Mouse (Mus musculus): ENCODE measurements around the gene Usp20.
"Not testable (repeated sequence)": the region's sequence is repeated elsewhere in the genome, so short reads cannot be mapped to it uniquely, and the experiment has no call there.

Gene Usp20

DNA sequence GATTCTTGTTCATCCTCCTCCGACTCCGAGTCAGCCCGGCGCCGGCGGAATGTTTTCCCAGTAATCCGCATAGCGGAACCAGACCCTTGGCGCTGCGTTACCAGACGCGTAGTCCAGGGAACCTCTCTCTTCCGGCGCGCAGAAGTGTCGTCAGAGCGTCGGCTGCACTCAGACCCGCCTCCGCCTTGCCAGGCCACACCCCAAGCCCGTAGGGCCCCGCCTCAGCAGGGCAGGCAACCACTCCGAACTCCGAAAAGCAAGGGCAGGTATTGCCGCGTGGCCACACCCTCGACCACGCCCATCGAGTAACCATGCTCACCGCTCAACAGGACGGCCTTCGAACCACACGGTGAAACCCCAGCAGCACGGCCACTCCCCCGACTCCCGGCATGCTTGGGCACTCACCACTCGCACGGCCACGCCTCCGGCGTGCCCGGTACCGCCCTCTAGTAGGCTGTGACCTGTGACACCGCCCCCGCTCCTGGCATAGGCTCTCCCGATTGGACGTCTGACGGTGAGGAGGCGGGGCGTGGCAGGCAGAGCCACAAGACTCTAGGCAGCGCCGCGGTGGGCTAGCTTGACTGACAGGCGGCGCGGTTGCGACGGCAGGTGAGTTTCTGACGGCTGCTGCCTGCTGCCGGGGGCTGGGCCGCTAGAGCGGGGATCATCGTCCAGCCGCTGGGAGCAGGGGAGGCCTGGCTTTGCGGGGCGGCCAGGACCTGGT is at the start of gene Usp20, which contains the start of gene BC005624:
Usp20 (plus strand) TSS at position 490 of the 724 bp plus-strand sequence.
BC005624 (minus strand) TSS at position 412 of the 724 bp plus-strand sequence.
- DNase-seq (ENCODE audit: extremely low read depth, insufficient read length, low spot score), result peak; percentile 100

DNA sequence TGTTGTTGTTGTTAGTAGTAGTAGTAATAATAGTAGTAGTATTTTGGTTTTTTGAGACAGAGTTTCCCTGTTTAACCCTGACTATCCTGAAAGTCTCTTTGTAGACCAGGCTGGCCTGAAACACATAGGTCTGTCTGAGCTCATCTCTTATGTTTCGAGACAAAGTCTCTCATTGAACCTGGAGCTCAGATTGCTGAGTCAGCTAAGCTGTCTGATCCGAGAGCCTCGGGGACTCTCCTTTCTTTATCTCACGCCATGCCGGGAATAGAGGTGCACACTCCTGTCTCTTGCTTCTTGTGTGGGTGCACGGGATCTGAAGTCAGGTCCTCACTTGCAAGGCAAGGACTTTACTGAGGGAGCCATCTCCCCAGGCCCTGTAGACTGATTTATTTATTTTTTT is 49.0 kb upstream of the Usp20 start:
- DNase-seq (ENCODE audit: extremely low read depth, insufficient read length, low spot score), result no peak

DNA sequence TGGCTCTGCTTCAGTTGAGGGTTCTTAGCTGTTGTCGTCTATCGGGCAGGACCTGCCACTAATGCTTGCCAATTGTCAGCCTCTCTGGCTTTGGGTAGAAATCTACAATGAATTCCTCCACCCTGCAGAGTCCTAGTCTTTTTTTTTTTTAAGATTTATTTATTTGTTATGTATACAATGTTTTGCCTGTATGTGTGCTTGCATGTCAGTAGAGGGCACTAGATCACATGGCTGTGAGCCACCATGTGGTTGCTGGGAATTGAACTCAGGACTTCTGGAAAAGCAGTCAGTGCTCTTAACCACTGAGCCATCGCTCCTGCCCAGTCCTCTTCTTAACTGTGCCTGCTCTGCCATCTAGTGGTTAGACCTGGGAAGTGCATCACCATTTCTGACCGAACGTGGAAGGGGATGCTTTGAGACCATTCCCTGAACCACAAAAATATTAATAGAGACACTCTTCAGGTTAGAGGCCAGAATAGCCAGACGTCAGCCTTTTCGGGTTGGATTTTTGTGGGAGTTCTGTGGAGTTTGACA is 48.1 kb upstream of the Usp20 start:
- peak; percentile 61 for DNase-seq (ENCODE audit: extremely low read depth, insufficient read length, low spot score)

DNA sequence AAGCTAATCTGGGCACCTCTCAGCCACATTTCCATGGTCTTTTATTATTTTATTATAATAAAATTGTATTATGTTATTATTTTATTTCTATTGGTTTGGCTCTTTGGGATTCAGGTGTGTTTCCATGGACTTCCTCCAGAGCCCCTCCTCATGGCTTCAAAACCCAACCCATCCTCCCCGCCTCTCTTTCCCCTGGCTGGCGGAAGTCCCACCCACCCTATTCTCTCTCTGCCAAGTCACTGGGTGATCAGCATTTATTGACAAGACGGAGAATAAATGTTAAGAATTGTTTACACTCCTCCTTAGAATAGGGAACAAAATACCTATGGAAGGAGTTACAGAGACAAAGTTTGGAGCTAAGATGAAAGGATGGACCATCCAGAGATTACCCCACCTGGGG is 45.3 kb upstream of the Usp20 start:
- no peak for DNase-seq (ENCODE audit: extremely low read depth, insufficient read length, low spot score)

DNA sequence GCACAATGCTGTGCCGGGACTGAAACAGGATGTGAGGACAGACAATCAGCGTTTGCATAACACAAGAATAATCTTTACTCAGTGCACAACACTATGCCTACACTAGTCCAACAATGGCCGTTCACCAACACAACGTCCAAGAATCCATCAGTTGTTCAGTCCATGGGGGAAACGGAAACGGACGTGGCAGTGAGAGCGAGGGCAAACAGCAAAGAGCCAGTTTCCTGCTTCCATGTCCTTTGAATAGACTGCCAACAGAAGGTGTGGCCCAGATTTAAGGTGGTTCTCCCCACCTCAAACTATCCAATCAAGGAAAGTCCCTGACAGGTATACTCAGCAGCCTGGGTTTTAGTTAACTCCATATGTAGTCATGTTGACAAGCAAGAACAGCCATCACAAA is 44.3 kb upstream of the Usp20 start:
- no peak for DNase-seq (ENCODE audit: extremely low read depth, insufficient read length, low spot score)

DNA sequence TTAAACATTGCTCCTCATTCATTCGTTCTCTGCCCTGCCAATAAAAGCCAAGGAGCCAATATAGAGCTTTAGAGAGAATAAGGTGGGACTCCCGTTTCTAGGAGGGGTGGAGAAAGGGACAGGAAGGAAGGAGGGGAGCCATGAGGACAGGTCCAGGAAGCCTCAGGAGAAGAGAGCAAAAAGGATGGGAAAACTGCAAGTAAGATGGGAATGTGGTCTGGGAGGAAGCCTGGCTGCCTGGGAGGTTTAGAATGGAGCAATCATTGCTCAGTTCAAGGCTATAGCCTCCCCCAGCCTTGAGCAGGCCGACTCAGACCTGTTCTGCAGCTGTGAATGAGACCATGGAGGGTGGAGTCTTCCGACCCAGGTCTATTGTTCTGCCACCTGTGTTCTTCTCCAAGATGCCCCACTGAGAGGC is 43.5 kb upstream of the Usp20 start:
- DNase-seq (ENCODE audit: extremely low read depth, insufficient read length, low spot score), result no peak

DNA sequence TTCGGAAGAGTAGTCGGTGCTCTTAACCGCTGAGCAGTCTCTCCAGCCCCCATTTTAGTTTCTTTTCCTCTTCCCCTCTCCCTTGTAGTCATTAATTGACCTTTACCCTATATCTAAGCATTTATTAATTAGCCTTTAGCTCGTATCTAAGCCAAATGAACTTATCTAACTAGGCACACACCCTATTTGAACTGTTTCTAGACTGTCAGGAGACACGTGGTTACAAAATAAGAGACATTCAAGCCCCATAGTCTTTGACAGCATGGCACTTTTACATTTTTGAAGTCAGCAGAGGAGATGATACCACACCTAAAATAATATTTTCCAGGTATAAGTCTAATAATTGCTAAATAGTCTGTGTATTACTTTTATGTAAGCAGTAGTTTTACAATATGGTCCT is 40.5 kb upstream of the Usp20 start:
- no peak for DNase-seq (ENCODE audit: extremely low read depth, insufficient read length, low spot score)

DNA sequence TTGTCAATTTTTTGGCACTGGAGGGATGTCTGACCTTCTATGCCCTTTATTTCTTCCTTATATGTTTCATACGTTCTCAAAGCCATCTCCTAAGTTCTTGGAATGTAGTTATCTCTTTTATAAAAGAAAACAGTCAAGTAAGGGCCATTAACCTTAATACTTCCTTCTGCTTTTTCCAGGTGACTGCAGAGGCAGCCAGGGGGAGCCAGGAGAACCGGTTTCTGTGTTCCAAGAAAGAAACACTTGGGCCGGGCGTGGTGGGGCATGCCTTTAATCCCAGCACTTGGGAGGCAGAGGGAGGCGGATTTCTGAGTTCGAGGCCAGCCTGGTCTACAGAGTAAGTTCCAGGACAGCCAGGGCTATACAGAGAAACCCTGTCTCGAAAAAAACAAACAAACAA is 40.0 kb upstream of the Usp20 start:
- not testable (repeated sequence) for DNase-seq (ENCODE audit: extremely low read depth, insufficient read length, low spot score)

DNA sequence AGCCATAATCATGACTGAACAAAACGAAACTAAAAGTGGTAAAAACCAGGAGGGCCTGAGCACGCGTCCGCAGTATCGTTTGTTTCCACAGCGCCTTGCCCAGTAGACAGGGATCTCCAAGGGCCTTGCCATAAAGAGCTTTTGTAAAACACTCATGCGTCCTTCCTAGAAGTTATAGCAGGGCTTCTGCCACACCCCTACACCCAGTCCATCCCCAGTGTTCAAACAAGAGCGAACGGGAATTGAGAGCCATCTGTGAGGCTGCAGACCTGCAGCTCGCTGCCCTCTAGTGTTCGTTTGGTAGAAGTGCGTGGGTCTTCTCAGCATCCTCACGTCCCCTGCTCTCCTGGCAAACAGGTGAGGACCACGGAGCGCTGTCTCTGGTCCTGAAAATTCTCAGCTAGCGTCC is 39.5 kb upstream of the Usp20 start:
- DNase-seq (ENCODE audit: extremely low read depth, insufficient read length, low spot score), result peak; percentile 69

DNA sequence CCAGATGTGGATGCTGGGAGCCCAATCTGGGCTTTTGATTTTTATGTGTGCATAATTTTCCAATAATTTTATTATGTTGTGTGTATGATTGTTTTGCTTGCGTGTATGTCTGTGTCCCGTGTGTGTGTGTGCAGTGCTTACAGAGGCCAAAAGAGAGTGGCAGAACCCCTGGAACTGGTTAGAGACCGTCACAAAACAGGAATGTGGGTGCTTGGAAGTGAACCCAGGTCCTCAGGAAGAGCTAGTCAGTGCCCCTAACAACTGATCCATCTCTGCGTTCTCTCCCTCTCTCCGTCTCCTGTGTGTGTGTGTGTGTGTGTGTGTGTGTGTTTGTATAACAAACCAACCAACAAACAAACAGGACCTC is 29.6 kb upstream of the Usp20 start:
- no peak for DNase-seq (ENCODE audit: extremely low read depth, insufficient read length, low spot score)

DNA sequence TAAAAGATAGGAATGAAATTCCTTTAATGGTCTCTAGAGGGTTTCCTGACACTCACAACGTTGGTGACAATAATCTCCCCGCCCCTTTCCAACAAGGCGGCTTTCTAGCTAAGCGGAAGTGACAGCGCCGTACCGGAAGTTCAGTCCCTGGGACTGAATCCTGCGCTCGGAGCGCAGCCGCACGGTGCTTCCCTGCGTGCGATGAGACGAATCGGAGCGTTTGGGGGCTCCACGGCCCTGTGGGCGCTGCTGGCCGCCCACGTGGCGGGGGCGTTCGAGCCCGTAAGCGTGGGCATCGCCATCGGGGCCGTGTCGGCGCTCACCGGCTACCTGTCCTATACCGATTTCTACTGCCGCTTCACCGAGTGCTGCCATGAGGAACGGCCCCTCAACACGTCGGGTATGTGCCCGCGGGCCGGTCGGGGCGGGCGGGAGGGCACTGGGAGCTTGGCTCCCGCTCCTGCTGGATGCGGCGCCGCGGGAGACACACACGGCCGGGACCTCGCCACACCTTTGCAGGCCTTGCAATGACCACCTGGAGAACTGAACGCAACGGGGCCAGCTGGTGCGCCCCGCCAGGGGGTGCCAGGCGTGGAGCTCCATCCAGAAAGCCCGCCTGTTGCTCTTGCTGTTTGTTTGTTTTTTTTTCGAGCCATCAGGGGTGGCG is 29.1 kb upstream of the Usp20 start, which contains the start of gene Tor1b:
Tor1b (plus strand) TSS at position 136 of the 667 bp plus-strand sequence.
- DNase-seq (ENCODE audit: extremely low read depth, insufficient read length, low spot score), result peak; percentile 84

DNA sequence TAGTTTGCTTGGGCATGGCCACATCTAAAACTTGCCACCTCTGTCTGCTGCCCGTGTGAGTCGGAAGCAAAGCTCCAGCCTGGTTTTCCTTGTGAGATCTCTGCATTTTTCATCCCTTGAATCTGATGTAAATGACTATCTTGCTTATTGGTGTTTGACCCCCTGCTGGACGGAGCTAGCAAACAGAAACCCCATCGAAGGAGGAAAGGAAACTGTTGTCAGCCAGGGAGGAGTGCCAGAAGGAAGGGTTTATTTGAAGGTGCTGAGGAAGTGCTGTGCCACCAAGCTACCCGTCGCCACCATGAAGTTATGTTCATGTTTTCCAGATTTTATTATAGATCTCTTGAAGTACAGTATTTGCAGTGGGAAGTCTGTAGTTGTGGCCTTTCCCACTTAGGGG is 27.3 kb upstream of the Usp20 start:
- DNase-seq (ENCODE audit: extremely low read depth, insufficient read length, low spot score), result no peak

DNA sequence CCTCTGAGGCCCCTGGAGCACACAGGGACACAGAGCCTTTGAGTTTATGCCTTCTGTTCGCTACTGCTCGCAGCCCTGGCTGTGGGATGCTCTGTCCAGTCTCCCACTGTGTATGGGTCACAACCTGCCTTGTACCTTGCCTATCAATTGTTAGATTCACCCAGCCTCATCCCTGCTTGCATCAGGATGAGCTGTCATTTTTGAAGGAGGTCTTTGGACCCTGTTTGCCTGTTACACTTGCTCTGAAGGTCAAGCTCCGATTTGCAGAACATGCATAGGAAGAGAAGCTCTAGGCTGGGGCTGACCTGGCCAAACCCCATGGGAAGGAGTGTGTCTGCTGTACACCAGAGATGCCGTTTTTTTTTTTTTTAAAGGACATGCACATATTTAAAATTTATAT is 24.6 kb upstream of the Usp20 start:
- no peak for DNase-seq (ENCODE audit: extremely low read depth, insufficient read length, low spot score)

DNA sequence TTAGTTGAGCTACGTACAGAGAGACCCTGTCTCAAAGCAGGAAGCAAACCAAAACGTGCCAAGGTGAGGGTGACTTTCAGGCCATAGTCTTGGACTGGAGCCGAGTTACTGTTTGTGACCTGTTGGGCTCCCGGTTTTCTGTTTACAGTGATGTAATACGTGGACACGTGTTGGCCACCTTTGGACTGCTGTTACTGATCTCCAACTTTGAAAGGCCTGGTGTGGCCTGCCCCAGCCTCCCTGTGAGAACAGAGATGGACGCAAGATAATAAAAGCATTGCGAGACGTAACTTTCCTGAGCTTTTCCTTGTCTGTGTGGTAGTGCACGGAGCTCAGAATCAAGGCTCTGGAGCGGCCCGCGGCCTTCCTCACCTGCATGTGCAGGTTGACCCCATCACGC is 23.4 kb upstream of the Usp20 start:
- no peak for DNase-seq (ENCODE audit: extremely low read depth, insufficient read length, low spot score)

DNA sequence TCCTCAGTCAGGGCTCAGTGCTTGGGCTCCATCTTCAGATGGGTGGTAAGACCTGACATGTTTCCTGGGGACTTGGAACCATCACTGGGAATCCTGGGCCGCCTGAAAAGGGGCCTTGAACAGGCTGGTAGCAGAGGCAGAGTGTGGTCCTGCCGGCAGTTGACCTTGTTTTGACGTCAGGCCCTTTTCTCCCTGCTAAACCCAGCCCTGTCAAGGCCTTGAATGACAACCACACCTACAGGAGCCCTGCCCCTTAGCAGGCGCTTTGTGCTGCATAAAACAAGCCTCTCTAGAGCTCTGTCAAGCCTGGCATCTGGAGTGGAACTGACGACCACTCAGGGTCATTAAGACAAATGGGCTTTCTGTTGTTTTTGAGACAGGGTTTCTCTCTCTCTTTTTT is 22.2 kb upstream of the Usp20 start:
- DNase-seq (ENCODE audit: extremely low read depth, insufficient read length, low spot score), result no peak

DNA sequence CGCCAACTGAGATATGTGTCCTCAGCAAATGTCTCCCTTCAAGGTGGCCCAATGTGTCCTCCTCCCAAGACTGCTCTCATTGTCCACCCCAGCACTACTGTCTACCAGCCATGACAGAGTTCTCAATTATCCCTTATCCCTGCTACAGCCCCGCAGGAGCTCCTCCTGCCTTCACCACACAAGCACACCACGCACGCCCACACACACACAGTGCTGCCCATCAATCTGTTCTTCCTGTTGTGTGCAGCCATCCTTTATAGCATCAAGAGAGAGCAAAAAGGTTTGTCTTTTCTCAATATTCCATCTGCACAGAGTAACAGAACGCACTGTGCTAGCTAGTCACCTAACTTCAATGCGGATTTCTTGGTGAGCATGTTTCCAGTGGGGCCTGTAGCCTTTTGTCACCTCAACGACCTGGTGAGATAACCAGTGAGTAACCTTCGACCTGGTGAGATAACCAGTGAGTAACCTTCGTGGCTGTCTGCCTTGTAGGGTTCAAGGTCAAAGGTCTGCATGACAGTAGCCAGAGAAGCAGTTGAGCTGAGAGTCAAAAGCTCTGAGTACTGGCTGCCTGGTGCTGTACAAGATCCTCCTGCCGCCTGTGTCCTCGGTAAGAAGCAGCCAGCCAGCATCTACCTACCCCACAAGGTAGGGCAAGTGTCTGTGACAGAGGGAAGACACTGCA is 19.4 kb upstream of the Usp20 start:
- no peak for DNase-seq (ENCODE audit: extremely low read depth, insufficient read length, low spot score)

DNA sequence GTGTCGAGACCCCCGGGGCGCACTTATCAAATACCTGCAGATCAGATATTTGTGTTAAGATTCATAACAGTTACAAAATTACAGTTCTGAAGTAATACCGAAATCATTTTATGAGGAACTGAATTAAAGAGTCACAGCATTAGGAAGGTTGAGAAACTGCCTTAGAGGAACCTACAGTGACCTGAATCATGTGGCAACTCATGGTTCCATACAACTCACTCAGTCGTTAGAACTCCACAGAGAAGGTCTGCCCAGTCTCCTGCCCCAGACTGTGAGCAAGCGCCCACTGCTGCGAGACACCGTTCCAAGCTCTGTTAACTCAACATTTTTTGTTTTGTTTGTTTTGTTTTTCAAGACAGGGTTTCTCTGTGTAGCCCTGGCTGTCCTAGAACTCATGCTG is 16.5 kb upstream of the Usp20 start:
- DNase-seq (ENCODE audit: extremely low read depth, insufficient read length, low spot score), result no peak

DNA sequence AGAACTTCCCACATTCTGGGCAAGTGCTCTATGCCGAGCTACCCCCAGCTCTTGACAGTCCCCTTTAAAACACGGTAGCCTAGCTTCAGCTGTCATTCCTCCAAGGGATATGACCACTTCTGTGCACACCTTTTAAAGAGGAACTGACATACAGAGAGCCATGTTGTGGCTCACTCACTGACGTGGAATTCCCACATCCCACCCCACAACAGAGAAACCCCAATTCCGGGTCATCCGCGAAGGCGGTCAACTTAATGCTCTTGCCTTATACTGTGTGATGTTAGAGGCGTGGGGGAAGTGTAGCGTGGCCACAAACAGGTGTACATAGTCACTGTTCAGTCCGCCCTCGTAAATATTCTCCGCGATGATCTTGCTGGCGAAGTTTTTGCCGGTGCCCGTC is 15.3 kb upstream of the Usp20 start:
- no peak for DNase-seq (ENCODE audit: extremely low read depth, insufficient read length, low spot score)

DNA sequence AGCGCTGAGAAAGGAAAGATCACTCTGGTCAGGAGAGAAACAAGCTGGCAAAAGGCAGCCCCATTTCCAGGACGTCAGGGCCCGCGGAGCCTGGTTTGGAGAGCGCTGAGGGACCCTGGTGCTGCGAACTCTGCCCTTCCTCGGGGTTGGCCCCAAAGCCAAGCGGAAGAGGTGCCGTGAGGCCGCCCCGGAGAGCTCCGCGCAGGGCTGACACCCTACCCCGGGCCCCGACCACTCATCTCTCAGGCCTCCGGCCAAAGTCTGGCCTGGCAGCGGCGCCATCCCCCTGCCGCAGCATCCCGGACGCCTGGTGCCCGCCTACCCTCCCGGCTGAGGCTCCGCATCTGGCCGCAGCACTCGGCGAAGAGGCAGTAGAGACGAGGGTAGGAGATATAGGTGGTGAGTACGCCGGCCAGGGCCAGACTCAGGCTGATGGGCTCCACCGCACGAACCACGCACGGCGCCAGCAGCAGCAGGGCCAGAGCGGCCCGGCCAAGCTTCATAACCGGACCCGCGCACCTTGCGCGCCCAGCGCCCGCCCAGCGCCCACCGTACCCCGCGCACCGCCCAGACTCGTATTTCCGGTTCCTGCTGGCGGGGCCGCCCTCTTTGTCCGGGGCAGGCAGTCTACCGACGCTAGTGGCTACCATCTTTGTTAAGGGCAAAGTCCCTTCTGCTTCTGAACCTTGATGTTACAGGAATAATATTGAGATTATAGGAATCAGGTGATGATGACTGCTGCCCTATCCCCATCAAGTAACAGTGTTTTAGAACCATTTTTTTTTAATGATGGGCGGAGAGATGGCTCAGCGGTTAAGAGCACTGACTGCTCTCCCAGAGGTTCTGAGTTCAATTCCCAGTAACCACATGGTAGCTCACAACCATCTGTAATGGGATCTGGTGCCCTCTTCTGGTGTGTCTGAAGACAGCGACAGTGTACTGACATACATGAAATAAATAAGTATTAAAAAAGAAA is 14.4 kb upstream of the Usp20 start, which contains the start of gene Tor1a:
Tor1a (minus strand) TSS at position 582 of the 976 bp plus-strand sequence.
- DNase-seq (ENCODE audit: extremely low read depth, insufficient read length, low spot score), result peak; percentile 87

DNA sequence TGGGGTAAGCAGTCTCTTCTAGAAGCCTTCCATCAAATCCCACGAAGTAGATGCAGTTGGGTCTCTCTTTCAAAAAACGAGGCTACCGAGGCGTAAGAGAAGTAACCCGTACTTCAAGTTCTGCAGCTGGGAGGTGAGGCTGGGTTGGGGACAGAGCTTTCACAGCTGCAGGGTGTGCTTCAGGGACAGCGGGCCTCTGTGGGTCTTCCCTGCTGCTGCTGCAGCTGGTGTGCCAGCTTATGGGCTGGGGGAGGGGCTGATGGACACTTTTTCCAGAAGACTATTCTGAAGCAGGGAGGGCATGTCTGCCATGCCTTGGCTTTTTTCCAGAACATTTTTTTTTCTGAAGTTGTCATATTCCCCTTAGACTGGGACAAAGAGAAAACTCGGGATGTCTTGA is 945 bp downstream of the Usp20 start:
- DNase-seq (ENCODE audit: extremely low read depth, insufficient read length, low spot score), result peak; percentile 25

All from 3134 (cell line).